Mouse (Mus musculus) embryonic facial prominence, embryonic 12.5 days (tissue): ENCODE measurements around the gene Ppp1r12a. TPM values are rescaled to one million over a fixed set of nuclear protein-coding genes. Genes with fewer than 3 reads are reported as not detected.

ENCODE experiments used
- ATAC-seq: fragments of 200-750 bp; cut with Nextera tagmentation; 2 replicates; pipeline ENCODE4 v1.8.0; 2017; ENCODE audit not compliant: insufficient number of reproducible peaks, insufficient read depth, low FRiP score, low TSS enrichment
- H3K27ac ChIP-seq: fragments of 300-500 bp; sonication (generic); 2 replicates; pipeline ENCODE4 v1.5.1; 2016; ENCODE audit warnings: mild to moderate bottlenecking
- H3K27me3 ChIP-seq: fragments of 300-500 bp; sonication (generic); 2 replicates; pipeline ENCODE4 v1.6.1; 2016; ENCODE audit warnings: mild to moderate bottlenecking, moderate library complexity
- H3K36me3 ChIP-seq: fragments of 300-500 bp; sonication (generic); 2 replicates; pipeline ENCODE4 v1.6.1; 2016; ENCODE audit warnings: mild to moderate bottlenecking
- H3K4me1 ChIP-seq: fragments of 300-500 bp; sonication (generic); 2 replicates; pipeline ENCODE4 v1.6.1; 2016
- H3K4me2 ChIP-seq: fragments of 300-500 bp; sonication (generic); replicated peaks from 2 replicates; pipeline ENCODE4 v1.6.1; 2016; ENCODE audit warnings: mild to moderate bottlenecking, moderate library complexity
- H3K4me3 ChIP-seq: fragments of 300-500 bp; sonication (generic); 2 replicates; pipeline ENCODE4 v1.5.1; 2016; ENCODE audit warnings: mild to moderate bottlenecking
- H3K9ac ChIP-seq: fragments of 300-500 bp; sonication (generic); 2 replicates; pipeline ENCODE4 v1.6.1; 2016; ENCODE audit warnings: mild to moderate bottlenecking, moderate library complexity
- H3K9me3 ChIP-seq: fragments of 300-500 bp; sonication (generic); 2 replicates; pipeline ENCODE4 v1.6.1; 2016; ENCODE audit warnings: mild to moderate bottlenecking, moderate library complexity
- whole genome bisulfite sequencing: fragments of 180-500 bp; shearing (Covaris S2); methylation state at CpG from one replicate; pipeline ENCODE4 v1.1.7; 2016; 5-methylcytosine and 5-hydroxymethylcytosine counted together
- polyA plus RNA-seq: library from polyadenylated mRNA; unstranded; fragments of >200 nt; fragmentation: Nextera tagmentation; extraction: Ambion mirVana; gene quantifications from 2 replicates; pipeline ENCODE4 v1.2.1, GENCODE M21; 2016

The Ppp1r12a gene
- polyA plus RNA-seq = 85.6 and 85.8 TPM in 2 replicates

GRCm38 (mm10) chr10:108161261-108162256, at the start of gene Ppp1r12a:
Gene Ppp1r12a (plus strand): TSS chr10:108162193.
- Histone ChIP-seq H3K36me3 (no peaks in the 10 kb centered on the region), H3K27me3 (no peaks in the 10 kb centered on the region), H3K27ac (peak within 1 kb of the TSS; percentile 98), H3K4me3 (peak within 1 kb of the TSS; percentile 99), H3K9ac (peak within 1 kb of the TSS; percentile 99), H3K9me3 (no peaks in the 10 kb centered on the region), H3K4me2 (peak within 1 kb of the TSS; percentile 64), H3K4me1 (peaks cover 13% of the 10 kb centered on the region)
- under 1% methylated on average over 71 of the region's 89 CpGs for WGBS
- peak; percentile 96 for ATAC-seq

GRCm38 (mm10) chr10:108113361-108114237, 48.4 kb upstream of the Ppp1r12a start:
- no peak overlapping the region for H3K9ac ChIP-seq
- H3K4me3 ChIP-seq = peak overlapping the region; percentile 20
- H3K4me2 ChIP-seq = peak overlapping the region; percentile 40
- H3K27ac ChIP-seq = no peak overlapping the region
- H3K9me3 ChIP-seq = no peaks in the 10 kb centered on the region
- no peaks in the 10 kb centered on the region for H3K36me3 ChIP-seq
- peak; percentile 65; the same call in 1 of the 2 replicates for ATAC-seq
- WGBS = 27% methylated on average over 17 of the region's 17 CpGs
- H3K4me1 ChIP-seq = 0 out of 2 replicates have a peak, but pooled peaks cover 5% of the 10 kb centered on the region
- H3K27me3 ChIP-seq = no peaks in the 10 kb centered on the region

GRCm38 (mm10) chr10:108118200-108119163, 43.5 kb upstream of the Ppp1r12a start:
- no peak for ATAC-seq
- Histone ChIP-seq H3K4me1 (0 out of 2 replicates have a peak, but pooled peaks cover 3% of the 10 kb centered on the region), H3K27me3 (no peaks in the 10 kb centered on the region), H3K4me2 (no peak overlapping the region), H3K9ac (no peak overlapping the region), H3K4me3 (no peak overlapping the region), H3K9me3 (no peaks in the 10 kb centered on the region), H3K36me3 (no peaks in the 10 kb centered on the region), H3K27ac (no peak overlapping the region)
- WGBS = 85% methylated on average over 13 of the region's 13 CpGs

- Histone ChIP-seq H3K4me2 (no peak overlapping the region), H3K4me1 (no peaks in the 10 kb centered on the region), H3K4me3 (no peak overlapping the region), H3K27ac (no peak overlapping the region), H3K9ac (no peak overlapping the region), H3K9me3 (no peaks in the 10 kb centered on the region), H3K36me3 (no peaks in the 10 kb centered on the region), H3K27me3 (no peaks in the 10 kb centered on the region)
- WGBS = 61% methylated on average over 1 of the region's 1 CpGs
- no peak for ATAC-seq
These were observed 42.6 kb upstream of the Ppp1r12a start for GRCm38 (mm10) chr10:108119416-108119815.

GRCm38 (mm10) chr10:108124934-108125599, 36.9 kb upstream of the Ppp1r12a start:
- WGBS = 69% methylated on average over 3 of the region's 3 CpGs

GRCm38 (mm10) chr10:108129167-108129566, 32.8 kb upstream of the Ppp1r12a start:
- H3K36me3 ChIP-seq = no peaks in the 10 kb centered on the region
- H3K9ac ChIP-seq = no peak overlapping the region
- no peaks in the 10 kb centered on the region for H3K27me3 ChIP-seq
- no peak overlapping the region for H3K4me3 ChIP-seq
- H3K4me2 ChIP-seq = no peak overlapping the region
- 96% methylated on average over 3 of the region's 3 CpGs for WGBS
- H3K4me1 ChIP-seq = no peaks in the 10 kb centered on the region
- no peak overlapping the region for H3K27ac ChIP-seq
- no peaks in the 10 kb centered on the region for H3K9me3 ChIP-seq
- no peak for ATAC-seq

More at GRCm38 (mm10) chr10:108124934-108125599, 36.9 kb upstream of the Ppp1r12a start:
- Histone ChIP-seq H3K4me3 (no peak overlapping the region), H3K27ac (no peak overlapping the region), H3K4me2 (no peak overlapping the region), H3K36me3 (no peaks in the 10 kb centered on the region), H3K27me3 (no peaks in the 10 kb centered on the region), H3K9ac (no peak overlapping the region), H3K9me3 (no peaks in the 10 kb centered on the region), H3K4me1 (no peaks in the 10 kb centered on the region)
- ATAC-seq = no peak

- Histone ChIP-seq H3K27me3 (no peaks in the 10 kb centered on the region), H3K27ac (no peak overlapping the region), H3K9me3 (no peaks in the 10 kb centered on the region), H3K4me1 (no peaks in the 10 kb centered on the region), H3K36me3 (no peaks in the 10 kb centered on the region), H3K4me3 (no peak overlapping the region), H3K9ac (no peak overlapping the region), H3K4me2 (no peak overlapping the region)
- no peak for ATAC-seq
- WGBS = 79% methylated on average over 6 of the region's 6 CpGs
These were observed 30.1 kb upstream of the Ppp1r12a start for GRCm38 (mm10) chr10:108131858-108132257.

GRCm38 (mm10) chr10:108133253-108133652, 28.7 kb upstream of the Ppp1r12a start:
- H3K9ac ChIP-seq = no peak overlapping the region
- no peaks in the 10 kb centered on the region for H3K27me3 ChIP-seq
- H3K36me3 ChIP-seq = no peaks in the 10 kb centered on the region
- 88% methylated on average over 6 of the region's 6 CpGs for WGBS
- H3K4me2 ChIP-seq = no peak overlapping the region
- no peak overlapping the region for H3K27ac ChIP-seq
- no peaks in the 10 kb centered on the region for H3K4me1 ChIP-seq
- no peak for ATAC-seq
- H3K4me3 ChIP-seq = no peak overlapping the region
- no peaks in the 10 kb centered on the region for H3K9me3 ChIP-seq

- Histone ChIP-seq H3K4me3 (no peak overlapping the region), H3K9ac (no peak overlapping the region), H3K27ac (no peak overlapping the region), H3K9me3 (no peaks in the 10 kb centered on the region), H3K4me2 (no peak overlapping the region), H3K36me3 (no peaks in the 10 kb centered on the region), H3K27me3 (no peaks in the 10 kb centered on the region), H3K4me1 (no peaks in the 10 kb centered on the region)
- whole genome bisulfite sequencing = 69% methylated on average over 5 of the region's 5 CpGs
- no peak for ATAC-seq
These were observed 28.2 kb upstream of the Ppp1r12a start for GRCm38 (mm10) chr10:108133745-108134144.

- H3K4me3 ChIP-seq = no peak overlapping the region
These were observed 23.6 kb upstream of the Ppp1r12a start for GRCm38 (mm10) chr10:108138347-108138746.

More at GRCm38 (mm10) chr10:108138347-108138746, 23.6 kb upstream of the Ppp1r12a start:
- no peaks in the 10 kb centered on the region for H3K27me3 ChIP-seq
- no peak overlapping the region for H3K9ac ChIP-seq
- no peak overlapping the region for H3K27ac ChIP-seq
- WGBS = 84% methylated on average over 5 of the region's 5 CpGs
- no peak overlapping the region for H3K4me2 ChIP-seq
- no peaks in the 10 kb centered on the region for H3K4me1 ChIP-seq
- no peaks in the 10 kb centered on the region for H3K9me3 ChIP-seq
- H3K36me3 ChIP-seq = no peaks in the 10 kb centered on the region
- ATAC-seq = no peak
